Mouse (Mus musculus) heart, postnatal 0 days (tissue): ENCODE measurements around the gene Lrrc15. TPM values are rescaled to one million over a fixed set of nuclear protein-coding genes. Genes with fewer than 3 reads are reported as not detected.

Source experiments
- ATAC-seq: fragments of 200-750 bp; cut with Nextera tagmentation; 2 replicates; pipeline ENCODE4 v1.8.0; 2017; ENCODE audit warnings: low read depth, moderate number of reproducible peaks, moderate library complexity; ENCODE audit not compliant: insufficient read depth
- DNase-seq: peaks from one replicate; pipeline ENCODE4 v3.0.0-alpha.2; 2016; ENCODE audit warnings: low spot score
- H3K27ac ChIP-seq: fragments of 300-500 bp; sonication (generic); 2 replicates; pipeline ENCODE4 v1.5.1; 2014; ENCODE audit warnings: low read depth, mild to moderate bottlenecking
- H3K27me3 ChIP-seq: fragments of 300-500 bp; sonication (generic); 2 replicates; pipeline ENCODE4 v1.6.1; 2014; ENCODE audit warnings: low read length, mixed read lengths; ENCODE audit not compliant: control insufficient read depth, insufficient read depth
- H3K36me3 ChIP-seq: fragments of 300-500 bp; sonication (generic); replicated peaks from 2 replicates; pipeline ENCODE4 v1.6.1; 2014; ENCODE audit warnings: low read length, mixed read lengths; ENCODE audit not compliant: control insufficient read depth, insufficient read depth
- H3K4me1 ChIP-seq: fragments of 300-500 bp; sonication (generic); 2 replicates; pipeline ENCODE4 v1.6.1; 2014; ENCODE audit warnings: antibody characterized with exemption; ENCODE audit not compliant: control insufficient read depth, insufficient read depth
- H3K4me2 ChIP-seq: fragments of 300-500 bp; sonication (generic); 2 replicates; pipeline ENCODE4 v1.6.1; 2014; ENCODE audit warnings: low read depth, mild to moderate bottlenecking, low read length, moderate library complexity
- H3K4me3 ChIP-seq: fragments of 300-500 bp; sonication (generic); 2 replicates; pipeline ENCODE4 v1.5.1; 2014; ENCODE audit warnings: low read depth, low read length
- H3K9ac ChIP-seq: fragments of 300-500 bp; sonication (generic); replicated peaks from 2 replicates; pipeline ENCODE4 v1.6.1; 2014; ENCODE audit warnings: low read depth, low read length, mixed read lengths
- H3K9me3 ChIP-seq: fragments of 300-500 bp; sonication (generic); replicated peaks from 2 replicates; pipeline ENCODE4 v1.6.1; 2016; ENCODE audit warnings: low read length; ENCODE audit not compliant: control insufficient read depth
- CTCF ChIP-seq: IDR thresholded peaks from 2 replicates; pipeline ENCODE4 v1.5.1; 2016; ENCODE audit warnings: antibody characterized with exemption, control low read depth, low read depth
- EP300 ChIP-seq: IDR thresholded peaks from 2 replicates; pipeline ENCODE4 v1.6.1; 2016; ENCODE audit warnings: antibody characterized with exemption, low read depth
- WGBS: fragments of 180-500 bp; shearing (Covaris S2); extraction: QIAGEN DNeasy Blood & Tissue Kit; methylation state at CpG from one replicate; pipeline ENCODE4 v1.1.7; 2014; 5-methylcytosine and 5-hydroxymethylcytosine counted together
- polyA plus RNA-seq: library from polyadenylated mRNA; unstranded; fragments of >200 nt; fragmentation: Nextera tagmentation; extraction: Ambion mirVana; gene quantifications from 2 replicates; pipeline ENCODE4 v1.2.1, GENCODE M21; 2015
- total RNA-seq: library from RNA; depleted of rRNA; stranded (reverse); fragments of >200 nt; gene quantifications from 2 replicates; pipeline ENCODE4 v1.2.3, GENCODE M21; 2014; ENCODE audit warnings: low replicate concordance; rRNA removed

Lrrc15 gene
- total and polyA plus RNA-seq, 2 experiments from 2014 or later: 0.53 TPM; not detected in 1

GRCm38 (mm10) chr16:30231882-30232604 lies 51.0 kb downstream of the Lrrc15 start:
- Histone ChIP-seq H3K36me3 (no peaks in the 10 kb centered on the region), H3K4me3 (no peak overlapping the region), H3K27me3 (peaks cover 32% of the 10 kb centered on the region; the same call in 1 of the 2 replicates), H3K4me2 (no peak overlapping the region), H3K4me1 (no peaks in the 10 kb centered on the region), H3K9ac (no peak overlapping the region), H3K9me3 (no peaks in the 10 kb centered on the region), H3K27ac (no peak overlapping the region)
- DNase-seq (no peak), ATAC-seq (no peak)
- TF ChIP-seq CTCF (no peak), EP300 (no peak)
- WGBS: 51% methylated on average over 13 of the region's 13 CpGs

- Histone ChIP-seq H3K27ac (no peak overlapping the region), H3K4me3 (no peak overlapping the region), H3K27me3 (0 out of 2 replicates have a peak, but pooled peaks cover 10% of the 10 kb centered on the region), H3K4me1 (no peaks in the 10 kb centered on the region), H3K9me3 (no peaks in the 10 kb centered on the region), H3K4me2 (no peak overlapping the region), H3K9ac (no peak overlapping the region), H3K36me3 (no peaks in the 10 kb centered on the region)
- DNase-seq (no peak), ATAC-seq (no peak)
- 36% methylated on average over 7 of the region's 7 CpGs for WGBS
- no peak for TF ChIP-seq EP300
- no peak for TF ChIP-seq CTCF
These were observed 55.7 kb downstream of the Lrrc15 start for GRCm38 (mm10) chr16:30227352-30227751.

GRCm38 (mm10) chr16:30221161-30221782 lies 61.8 kb downstream of the Lrrc15 start:
- Histone ChIP-seq H3K9ac (no peak overlapping the region), H3K27ac (no peak overlapping the region), H3K4me3 (no peak overlapping the region), H3K27me3 (no peaks in the 10 kb centered on the region), H3K36me3 (no peaks in the 10 kb centered on the region), H3K4me2 (no peak overlapping the region), H3K4me1 (no peaks in the 10 kb centered on the region), H3K9me3 (no peaks in the 10 kb centered on the region)
- TF ChIP-seq EP300: no peak
- no peak for TF ChIP-seq CTCF
- no peak for DNase-seq
- ATAC-seq: no peak
- 82% methylated on average over 13 of the region's 13 CpGs for WGBS

Other genes starting within 250 kb of the Lrrc15 start
- 19.3 and 20.9 TPM in 2 replicates for gene Hes1, start 218.9 kb downstream of the Lrrc15 start, total RNA-seq
- 24.9 and 27.2 TPM in 2 replicates for gene Hes1, start 218.9 kb downstream of the Lrrc15 start, polyA plus RNA-seq
- 1.2 TPM in 1 of 2 replicates, not detected in the other for gene Cpn2, start 15.8 kb downstream of the Lrrc15 start, total RNA-seq
- 0.10 and 0.19 TPM in 2 replicates for gene Cpn2, start 15.8 kb downstream of the Lrrc15 start, polyA plus RNA-seq
- gene Gp5, start 27.5 kb upstream of the Lrrc15 start, total RNA-seq: 0.53 TPM in 1 of 2 replicates, not detected in the other
- gene Gp5, start 27.5 kb upstream of the Lrrc15 start, polyA plus RNA-seq: 0.19 and 0.36 TPM in 2 replicates
- gene Atp13a3, start 122.7 kb upstream of the Lrrc15 start, total RNA-seq: 27.1 and 34.4 TPM in 2 replicates
- 3.9 and 4.5 TPM in 2 replicates for gene Atp13a3, start 122.7 kb upstream of the Lrrc15 start, polyA plus RNA-seq